Mouse (Mus musculus): ENCODE measurements at regions not wholly inside any gene's neighbourhood (a gene's known extent, or its start where the extent isn't known, plus 50 kb on each side); places are given as distances from the start of the nearest gene placed in this dataset.
A peak's percentile ranks its signal among the peaks of the same experiment; 100 is the strongest.

GRCm38 (mm10) chr15:31827219-31827618 is 225.6 kb downstream of the Fam173b start:
- intact Hi-C loops (cut with DNase I) = no loop called here
- peak in 1 of 2 experiments; percentile 3 for DNase-seq

GRCm38 (mm10) chr15:31841519-31841918 is 239.9 kb downstream of the Fam173b start:
- intact Hi-C loops (cut with DNase I) = no loop called here
- DNase-seq = no peak

GRCm38 (mm10) chr15:31854764-31855163 is 253.1 kb downstream of the Fam173b start:
- DNase-seq = no peak
- intact Hi-C loops (cut with DNase I) = no loop called here

GRCm38 (mm10) chr15:31855188-31855587 is 253.5 kb downstream of the Fam173b start:
- intact Hi-C loops (cut with DNase I) = no loop called here
- DNase-seq = no peak

- DNase-seq = no peak
- intact Hi-C loops (cut with DNase I) = no loop called here
Measured at GRCm38 (mm10) chr15:31869100-31869499, 267.4 kb downstream of the Fam173b start.

GRCm38 (mm10) chr15:31869673-31870417 is 268.2 kb downstream of the Fam173b start:
- intact Hi-C loops (cut with DNase I) = no loop called here
- no peak for DNase-seq

GRCm38 (mm10) chr15:31875436-31875835 is 273.8 kb downstream of the Fam173b start:
- intact Hi-C loops (cut with DNase I) = no loop called here
- no peak for DNase-seq

- DNase-seq = no peak
- intact Hi-C loops (cut with DNase I) = no loop called here
Measured at GRCm38 (mm10) chr15:31880479-31880878, 278.8 kb downstream of the Fam173b start.

GRCm38 (mm10) chr15:31882331-31882730 is 280.7 kb downstream of the Fam173b start:
- intact Hi-C loops (cut with DNase I) = no loop called here
- DNase-seq = peak; percentile 20 to 26

GRCm38 (mm10) chr15:31883516-31883915 is 281.9 kb downstream of the Fam173b start:
- no peak for DNase-seq
- intact Hi-C loops (cut with DNase I) = no loop called here

GRCm38 (mm10) chr15:31898904-31899650 is 278.0 kb upstream of the Tas2r119 start:
- intact Hi-C loops (cut with DNase I) = no loop called here
- no peak for DNase-seq

- DNase-seq = no peak
- intact Hi-C loops (cut with DNase I) = no loop called here
Measured at GRCm38 (mm10) chr15:31900325-31900724, 276.8 kb upstream of the Tas2r119 start.

GRCm38 (mm10) chr15:31908432-31908831 is 268.7 kb upstream of the Tas2r119 start:
- no peak for DNase-seq
- intact Hi-C loops (cut with DNase I) = no loop called here

- intact Hi-C loops (cut with DNase I) = no loop called here
- DNase-seq = no peak
Measured at GRCm38 (mm10) chr15:31911978-31912377, 265.1 kb upstream of the Tas2r119 start.

- intact Hi-C loops (cut with DNase I) = no loop called here
- DNase-seq = peak in 1 of 2 experiments; percentile 6
Measured at GRCm38 (mm10) chr15:31921485-31921884, 255.6 kb upstream of the Tas2r119 start.

- intact Hi-C loops (cut with DNase I) = no loop called here
- DNase-seq = no peak
Measured at GRCm38 (mm10) chr15:31960301-31960700, 216.8 kb upstream of the Tas2r119 start.

GRCm38 (mm10) chr15:31961963-31962362 is 215.1 kb upstream of the Tas2r119 start:
- peak; percentile 43 to 72 for DNase-seq
- intact Hi-C loops (cut with DNase I) = no loop called here

GRCm38 (mm10) chr15:31964911-31965310 is 212.2 kb upstream of the Tas2r119 start:
- DNase-seq = no peak
- intact Hi-C loops (cut with DNase I) = no loop called here

GRCm38 (mm10) chr15:31965542-31965941 is 211.5 kb upstream of the Tas2r119 start:
- intact Hi-C loops (cut with DNase I) = no loop called here
- no peak for DNase-seq

GRCm38 (mm10) chr15:31972891-31973290 is 204.2 kb upstream of the Tas2r119 start:
- DNase-seq = no peak
- intact Hi-C loops (cut with DNase I) = no loop called here

- DNase-seq = no peak
- intact Hi-C loops (cut with DNase I) = no loop called here
Measured at GRCm38 (mm10) chr15:31973889-31974288, 203.2 kb upstream of the Tas2r119 start.

GRCm38 (mm10) chr15:31976461-31976860 is 200.6 kb upstream of the Tas2r119 start:
- intact Hi-C loops (cut with DNase I) = no loop called here
- DNase-seq = no peak

Measured in heart, postnatal 14 days (tissue).